Mouse (Mus musculus): ENCODE results near the gene Ppp3r1. TPM values are rescaled to one million over a fixed set of nuclear protein-coding genes. Genes with fewer than 3 reads are reported as not detected.
"Not testable (repeated sequence)": the region's sequence is repeated elsewhere in the genome, so short reads cannot be mapped to it uniquely, and the experiment has no call there.

Ppp3r1 gene
- total and polyA plus RNA-seq, 2 experiments from 2014 or later, result 125 to 268 TPM

- no peaks in the 10 kb centered on the region for H3K4me1 ChIP-seq (ENCODE audit: insufficient read depth, low read length)
These were observed 77.5 kb downstream of the Ppp3r1 start for GRCm38 (mm10) chr11:17236449-17237037.

DNA sequence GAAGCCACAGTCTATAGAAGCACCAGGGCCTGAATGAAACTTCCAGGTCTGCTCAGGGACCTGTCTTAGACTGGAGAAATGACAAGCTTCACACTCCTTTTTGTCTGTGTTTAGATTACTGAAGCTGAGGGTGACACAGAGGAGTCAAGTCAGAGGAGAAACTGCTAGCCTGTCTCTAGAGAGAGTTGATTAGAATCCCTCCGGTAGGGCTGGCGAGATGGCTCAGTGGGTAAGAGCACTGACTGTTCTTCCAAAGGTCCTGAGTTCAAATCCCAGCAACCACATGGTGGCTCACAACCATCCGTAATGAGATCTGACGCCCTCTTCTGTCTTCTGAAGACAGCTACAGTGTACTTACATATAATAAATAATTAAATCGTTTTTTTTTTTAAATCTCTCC is 79.5 kb downstream of the Ppp3r1 start:
- WGBS, result 90% methylated on average over 5 of the region's 5 CpGs
- not testable (repeated sequence) for H3K9me3 ChIP-seq (ENCODE audit: low read length); H3K4me2 ChIP-seq (ENCODE audit: low read depth, low read length, poor library complexity, severe bottlenecking); ATAC-seq (ENCODE audit: low FRiP score); DNase-seq (ENCODE audit: low spot score); H3K4me3 ChIP-seq (ENCODE audit: low read depth, low read length); H3K36me3 ChIP-seq (ENCODE audit: insufficient read depth, low read length); H3K27me3 ChIP-seq (ENCODE audit: insufficient read depth, low read length); H3K9ac ChIP-seq (replicated peaks; ENCODE audit: low read length, poor library complexity, severe bottlenecking); H3K27ac ChIP-seq (ENCODE audit: low read depth, low read length); H3K4me1 ChIP-seq (ENCODE audit: insufficient read depth, low read length)

More at GRCm38 (mm10) chr11:17236449-17237037, 77.5 kb downstream of the Ppp3r1 start:
- Histone ChIP-seq H3K9me3 (ENCODE audit: low read length) (no peaks in the 10 kb centered on the region), H3K36me3 (ENCODE audit: insufficient read depth, low read length) (peaks cover 10% of the 10 kb centered on the region; the same call in 1 of the 2 replicates), H3K9ac (replicated peaks; ENCODE audit: low read length, poor library complexity, severe bottlenecking) (no peak overlapping the region), H3K27me3 (ENCODE audit: insufficient read depth, low read length) (no peaks in the 10 kb centered on the region), H3K4me2 (ENCODE audit: low read depth, low read length, poor library complexity, severe bottlenecking) (no peak overlapping the region), H3K27ac (ENCODE audit: low read depth, low read length) (no peak overlapping the region), H3K4me3 (ENCODE audit: low read depth, low read length) (no peak overlapping the region)
- ATAC-seq (ENCODE audit: low FRiP score) (no peak), DNase-seq (ENCODE audit: low spot score) (no peak)
- no peak for TF ChIP-seq CTCF (IDR thresholded peaks at IDR 0.05)
- WGBS, result 92% methylated on average over 5 of the region's 5 CpGs

DNA sequence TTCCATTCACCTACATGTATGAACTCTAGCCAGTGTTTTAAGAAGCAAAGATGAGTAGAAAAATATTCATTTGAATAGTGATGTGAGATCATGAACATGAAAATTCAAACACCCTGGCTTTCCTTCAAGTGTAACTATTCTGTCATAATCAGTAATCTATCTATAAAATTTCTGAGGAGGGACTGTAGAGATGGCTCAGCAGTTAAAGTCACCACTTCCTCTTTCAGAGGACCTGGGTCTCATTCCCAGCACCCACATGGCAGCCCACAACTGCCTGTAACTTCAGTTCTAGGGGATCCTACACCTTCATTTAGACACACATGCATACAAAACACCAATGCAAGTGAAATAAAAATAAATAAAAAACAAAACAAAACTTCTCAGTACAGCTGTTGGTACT is 89.7 kb downstream of the Ppp3r1 start:
- Histone ChIP-seq H3K4me3 (ENCODE audit: low read depth, low read length) (no peak overlapping the region), H3K9ac (replicated peaks; ENCODE audit: low read length, poor library complexity, severe bottlenecking) (no peak overlapping the region), H3K4me1 (ENCODE audit: insufficient read depth, low read length) (no peaks in the 10 kb centered on the region), H3K27me3 (ENCODE audit: insufficient read depth, low read length) (no peaks in the 10 kb centered on the region), H3K9me3 (ENCODE audit: low read length) (no peaks in the 10 kb centered on the region), H3K4me2 (ENCODE audit: low read depth, low read length, poor library complexity, severe bottlenecking) (no peak overlapping the region), H3K36me3 (ENCODE audit: insufficient read depth, low read length) (no peaks in the 10 kb centered on the region), H3K27ac (ENCODE audit: low read depth, low read length) (no peak overlapping the region)
- ATAC-seq (ENCODE audit: low FRiP score), result no peak
- no peak for TF ChIP-seq CTCF (IDR thresholded peaks at IDR 0.05)
- no peak for DNase-seq (ENCODE audit: low spot score)

Other genes starting within 250 kb of the Ppp3r1 start
- gene Fbxo48, start 207.9 kb upstream of the Ppp3r1 start, total RNA-seq (2014; rRNA removed), result 0.33 and 0.99 TPM in 2 replicates
- gene Fbxo48, start 207.9 kb upstream of the Ppp3r1 start, polyA plus RNA-seq (2015; fragmentation: Nextera tagmentation; extraction: Ambion mirVana), result 0.12 and 0.19 TPM in 2 replicates
- 134 and 144 TPM in 2 replicates for gene Cnrip1, start 107.7 kb upstream of the Ppp3r1 start, total RNA-seq (2014; rRNA removed)
- gene Cnrip1, start 107.7 kb upstream of the Ppp3r1 start, polyA plus RNA-seq (2015; fragmentation: Nextera tagmentation; extraction: Ambion mirVana), result 244 and 254 TPM in 2 replicates
- gene Plek, start 106.9 kb upstream of the Ppp3r1 start, total RNA-seq (2014; rRNA removed), result 4.7 and 5.4 TPM in 2 replicates
- gene Plek, start 106.9 kb upstream of the Ppp3r1 start, polyA plus RNA-seq (2015; fragmentation: Nextera tagmentation; extraction: Ambion mirVana), result 4.0 TPM in 2 replicates
- 10.5 and 14.8 TPM in 2 replicates for gene Wdr92, start 22.8 kb downstream of the Ppp3r1 start, total RNA-seq (2014; rRNA removed)
- gene Wdr92, start 22.8 kb downstream of the Ppp3r1 start, polyA plus RNA-seq (2015; fragmentation: Nextera tagmentation; extraction: Ambion mirVana), result 13.1 and 13.4 TPM in 2 replicates
- gene Pno1, start 52.3 kb downstream of the Ppp3r1 start, total RNA-seq (2014; rRNA removed), result 29.0 and 30.2 TPM in 2 replicates
- gene Pno1, start 52.3 kb downstream of the Ppp3r1 start, polyA plus RNA-seq (2015; fragmentation: Nextera tagmentation; extraction: Ambion mirVana), result 51.5 and 53.5 TPM in 2 replicates
- 59.0 and 63.8 TPM in 2 replicates for gene C1d, start 98.3 kb downstream of the Ppp3r1 start, total RNA-seq (2014; rRNA removed)
- gene C1d, start 98.3 kb downstream of the Ppp3r1 start, polyA plus RNA-seq (2015; fragmentation: Nextera tagmentation; extraction: Ambion mirVana), result 188 and 207 TPM in 2 replicates

All from midbrain, postnatal 0 days (tissue).